Mouse (Mus musculus): ENCODE data around the gene Clcn5.

Clcn5 gene

GRCm38 (mm10) chrX:7188311-7188807 lies 130.8 kb downstream of the Clcn5 start:
- peak; percentile 33 for DNase-seq

- peak; percentile 10 for DNase-seq
Observed at GRCm38 (mm10) chrX:7187455-7188310, 131.5 kb downstream of the Clcn5 start.

GRCm38 (mm10) chrX:7170156-7170555 lies 149.0 kb downstream of the Clcn5 start:
- no peak for DNase-seq

- no peak for DNase-seq
Observed at GRCm38 (mm10) chrX:7168799-7169198, 150.4 kb downstream of the Clcn5 start.

GRCm38 (mm10) chrX:7157976-7158375 lies 161.2 kb downstream of the Clcn5 start:
- DNase-seq = no peak

- no peak for DNase-seq
Observed at GRCm38 (mm10) chrX:7156026-7156732, 163.0 kb downstream of the Clcn5 start.

- no peak for DNase-seq
Observed at GRCm38 (mm10) chrX:7150129-7150528, 169.0 kb downstream of the Clcn5 start.

GRCm38 (mm10) chrX:7146156-7146555 lies 173.0 kb downstream of the Clcn5 start:
- DNase-seq = no peak

- DNase-seq = no peak
Observed at GRCm38 (mm10) chrX:7121618-7122280, 197.4 kb downstream of the Clcn5 start.

- no peak for DNase-seq
Observed at GRCm38 (mm10) chrX:7114885-7115284, 204.3 kb downstream of the Clcn5 start.
